Mouse (Mus musculus) heart, embryonic 12.5 days (tissue): ENCODE data around the gene Eif5. TPM values are rescaled to one million over a fixed set of nuclear protein-coding genes. Genes with fewer than 3 reads are reported as not detected.

Experiments
- ATAC-seq: fragments of 200-750 bp; cut with Nextera tagmentation; 2 replicates; pipeline ENCODE4 v1.8.0; 2017; ENCODE audit warnings: moderate TSS enrichment, moderate library complexity; ENCODE audit not compliant: insufficient number of reproducible peaks, low FRiP score
- H3K27ac ChIP-seq: fragments of 300-500 bp; sonication (generic); 2 replicates; pipeline ENCODE4 v1.5.1; 2016; ENCODE audit warnings: mild to moderate bottlenecking, moderate library complexity; ENCODE audit not compliant: poor library complexity, severe bottlenecking
- H3K27me3 ChIP-seq: fragments of 300-500 bp; sonication (generic); replicated peaks from 2 replicates; pipeline ENCODE4 v1.6.1; 2016; ENCODE audit warnings: mild to moderate bottlenecking, moderate library complexity
- H3K36me3 ChIP-seq: fragments of 300-500 bp; sonication (generic); 2 replicates; pipeline ENCODE4 v1.6.1; 2016; ENCODE audit warnings: mild to moderate bottlenecking, moderate library complexity
- H3K4me1 ChIP-seq: fragments of 300-500 bp; sonication (generic); replicated peaks from 2 replicates; pipeline ENCODE4 v1.6.1; 2016; ENCODE audit warnings: mild to moderate bottlenecking
- H3K4me2 ChIP-seq: fragments of 300-500 bp; sonication (generic); 2 replicates; pipeline ENCODE4 v1.6.1; 2016; ENCODE audit warnings: mild to moderate bottlenecking, moderate library complexity
- H3K4me3 ChIP-seq: fragments of 300-500 bp; sonication (generic); 2 replicates; pipeline ENCODE4 v1.5.1; 2016; ENCODE audit warnings: mild to moderate bottlenecking
- H3K9ac ChIP-seq: fragments of 300-500 bp; sonication (generic); 2 replicates; pipeline ENCODE4 v1.6.1; 2016; ENCODE audit warnings: mild to moderate bottlenecking, moderate library complexity
- H3K9me3 ChIP-seq: fragments of 300-500 bp; sonication (generic); replicated peaks from 2 replicates; pipeline ENCODE4 v1.6.1; 2016; ENCODE audit warnings: mild to moderate bottlenecking, moderate library complexity
- WGBS: fragments of 180-500 bp; shearing (Covaris S2); methylation state at CpG from one replicate; pipeline ENCODE4 v1.1.7; 2016; 5-methylcytosine and 5-hydroxymethylcytosine counted together
- polyA plus RNA-seq: library from polyadenylated mRNA; unstranded; fragments of >200 nt; fragmentation: Nextera tagmentation; extraction: Ambion mirVana; gene quantifications from 2 replicates; pipeline ENCODE4 v1.2.1, GENCODE M21; 2016

Eif5 gene
- polyA plus RNA-seq, 1 experiment from 2014 or later: 510 TPM

- no peak overlapping the region for H3K9ac ChIP-seq
- no peaks in the 10 kb centered on the region for H3K9me3 ChIP-seq
- H3K27me3 ChIP-seq: no peaks in the 10 kb centered on the region
- no peak overlapping the region for H3K4me3 ChIP-seq
- 44% methylated on average over 5 of the region's 5 CpGs for WGBS
- ATAC-seq: no peak
- no peaks in the 10 kb centered on the region for H3K36me3 ChIP-seq
- H3K4me2 ChIP-seq: no peak overlapping the region
- H3K27ac ChIP-seq: peak overlapping the region; percentile 62; the same call in 1 of the 2 replicates
- peaks cover 19% of the 10 kb centered on the region for H3K4me1 ChIP-seq
These were observed 25.3 kb downstream of the Eif5 start for GRCm38 (mm10) chr12:111563076-111563629.

DNA sequence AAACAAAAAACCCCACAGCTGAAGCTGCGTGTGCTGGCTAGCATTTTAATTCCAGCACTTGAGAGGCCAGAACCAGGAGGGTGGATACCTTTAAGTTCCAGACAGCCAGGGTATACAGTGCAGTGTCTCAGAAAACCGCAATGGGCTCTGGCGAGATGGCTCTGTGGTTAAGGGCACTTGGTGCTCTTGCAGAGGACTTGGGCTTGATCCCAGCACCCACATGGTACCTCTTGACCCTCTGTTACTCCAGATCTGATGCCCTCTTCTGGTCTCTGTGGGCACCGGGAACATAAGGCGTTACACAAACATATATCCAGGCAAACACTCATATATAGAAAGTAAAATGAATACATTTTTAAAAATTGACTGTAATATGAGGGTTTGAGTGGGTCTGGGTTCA lies 27.5 kb downstream of the Eif5 start:
- Histone ChIP-seq H3K27me3 (no peaks in the 10 kb centered on the region), H3K9me3 (no peaks in the 10 kb centered on the region), H3K9ac (no peak overlapping the region), H3K4me3 (no peak overlapping the region), H3K36me3 (no peaks in the 10 kb centered on the region), H3K27ac (no peak overlapping the region), H3K4me1 (peaks cover 19% of the 10 kb centered on the region), H3K4me2 (no peak overlapping the region)
- no peak for ATAC-seq
- 77% methylated on average over 5 of the region's 5 CpGs for WGBS

- Histone ChIP-seq H3K4me2 (0 out of 2 replicates have a peak overlapping the region, but pooled peaks have one; percentile 13), H3K9me3 (no peaks in the 10 kb centered on the region), H3K27me3 (no peaks in the 10 kb centered on the region), H3K9ac (no peak overlapping the region; the same call in 1 of the 2 replicates), H3K36me3 (no peaks in the 10 kb centered on the region), H3K4me1 (peaks cover 18% of the 10 kb centered on the region), H3K4me3 (no peak overlapping the region), H3K27ac (no peak overlapping the region)
- no peak; the same call in 1 of the 2 replicates for ATAC-seq
- WGBS: 36% methylated on average over 11 of the region's 11 CpGs
These were observed 31.0 kb downstream of the Eif5 start for GRCm38 (mm10) chr12:111568836-111569235.

DNA sequence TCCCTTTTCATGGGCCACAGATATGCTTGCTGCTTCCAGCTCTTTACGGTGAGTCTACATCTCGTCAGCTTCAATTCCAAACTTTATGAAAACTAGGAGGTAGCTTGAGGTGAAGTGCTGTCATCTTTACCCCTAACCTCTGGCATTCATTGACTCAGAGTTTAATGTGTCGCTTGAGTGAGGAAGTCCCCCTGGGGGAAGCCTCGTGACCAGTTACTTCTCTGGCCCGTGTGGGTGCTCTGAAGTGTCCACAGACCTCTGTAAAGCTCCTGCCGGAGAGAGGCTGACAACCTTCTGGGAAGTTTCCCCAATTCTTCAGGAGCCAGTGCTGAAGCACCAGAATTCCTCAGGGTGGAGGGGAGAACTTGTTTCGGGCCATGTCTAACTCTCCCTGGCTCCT lies 34.6 kb downstream of the Eif5 start:
- H3K4me3 ChIP-seq: no peak overlapping the region
- no peaks in the 10 kb centered on the region for H3K9me3 ChIP-seq
- no peak overlapping the region for H3K9ac ChIP-seq
- H3K27me3 ChIP-seq: no peaks in the 10 kb centered on the region
- no peak for ATAC-seq
- H3K36me3 ChIP-seq: no peaks in the 10 kb centered on the region
- no peak overlapping the region for H3K4me2 ChIP-seq
- H3K27ac ChIP-seq: no peak overlapping the region
- peaks cover 23% of the 10 kb centered on the region for H3K4me1 ChIP-seq
- 63% methylated on average over 7 of the region's 7 CpGs for WGBS

- peak overlapping the region; percentile 100 for H3K4me3 ChIP-seq
- no peak overlapping the region for H3K27ac ChIP-seq
- no peak for ATAC-seq
- H3K4me2 ChIP-seq: peak overlapping the region; percentile 80
- peaks cover 23% of the 10 kb centered on the region for H3K4me1 ChIP-seq
- no peaks in the 10 kb centered on the region for H3K9me3 ChIP-seq
- no peaks in the 10 kb centered on the region for H3K36me3 ChIP-seq
- H3K9ac ChIP-seq: peak overlapping the region; percentile 32
- WGBS: 52% methylated on average over 6 of the region's 6 CpGs
- H3K27me3 ChIP-seq: no peaks in the 10 kb centered on the region
These were observed 35.5 kb downstream of the Eif5 start for GRCm38 (mm10) chr12:111573315-111573714.

DNA sequence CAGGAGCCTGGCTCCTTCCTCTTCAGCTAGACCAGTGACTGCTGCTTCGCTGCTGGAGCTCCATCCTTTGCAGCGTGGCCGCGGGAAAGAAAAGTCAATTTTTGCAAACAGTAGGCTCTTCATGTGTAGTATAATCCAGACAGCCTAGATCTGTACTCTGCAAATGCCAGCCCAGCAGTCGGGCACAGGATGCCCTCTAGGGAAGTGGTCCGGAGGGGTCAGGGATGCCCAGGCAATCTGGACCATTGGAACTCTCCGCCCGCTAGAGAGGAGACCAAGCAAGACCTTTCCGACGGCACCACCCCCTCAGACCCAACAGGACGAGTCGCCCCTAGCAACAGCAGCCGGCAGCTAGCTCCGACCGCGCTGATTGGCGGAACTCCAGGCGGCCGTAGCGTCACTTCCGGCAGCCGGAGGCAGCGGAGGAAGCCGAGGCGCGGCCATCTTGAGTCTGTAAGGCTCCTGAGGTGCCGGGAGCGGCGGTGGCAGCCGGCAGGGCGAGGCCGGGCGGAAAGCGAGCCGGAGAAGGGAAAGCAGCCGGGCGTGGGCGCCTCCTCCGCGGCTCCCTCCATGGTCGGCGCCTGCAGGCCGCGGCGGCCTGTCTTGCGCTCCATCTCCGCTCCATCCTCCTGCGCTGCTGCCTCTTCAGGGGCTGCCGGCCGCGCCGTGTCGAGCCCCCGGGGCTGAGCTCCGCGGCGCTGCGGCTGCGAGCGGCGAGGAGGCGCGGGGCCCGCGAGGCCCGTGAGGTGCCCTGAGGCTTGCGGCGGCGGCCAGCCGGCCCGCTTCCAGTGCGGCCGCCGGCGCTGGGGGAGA lies 36.5 kb downstream of the Eif5 start, which contains the start of gene Mark3:
Gene Mark3, plus strand, starts transcription at position 450 of the 813 bp plus-strand sequence.
- peak; percentile 98 for ATAC-seq

GRCm38 (mm10) chr12:111574887-111575838 lies 37.3 kb downstream of the Eif5 start:
- peak; percentile 78 for ATAC-seq
- Histone ChIP-seq H3K4me2 (peak overlapping the region; percentile 80), H3K4me3 (peak overlapping the region; percentile 100), H3K36me3 (no peaks in the 10 kb centered on the region), H3K9ac (peak overlapping the region; percentile 99), H3K27ac (peak overlapping the region; percentile 99), H3K4me1 (peaks cover 20% of the 10 kb centered on the region), H3K27me3 (no peaks in the 10 kb centered on the region), H3K9me3 (no peaks in the 10 kb centered on the region)
- under 1% methylated on average over 58 of the region's 58 CpGs for WGBS

More for the DNA sequence above, 36.5 kb downstream of the Eif5 start, which contains the start of gene Mark3:
- Histone ChIP-seq H3K27me3 (no peaks in the 10 kb centered on the region), H3K27ac (peak within 1 kb of the TSS; percentile 99), H3K4me2 (peak within 1 kb of the TSS; percentile 80), H3K9ac (peak within 1 kb of the TSS; percentile 99), H3K4me3 (peak within 1 kb of the TSS; percentile 100), H3K9me3 (no peaks in the 10 kb centered on the region), H3K36me3 (no peaks in the 10 kb centered on the region), H3K4me1 (peaks cover 19% of the 10 kb centered on the region)
- under 1% methylated on average over 59 of the region's 75 CpGs for whole genome bisulfite sequencing

DNA sequence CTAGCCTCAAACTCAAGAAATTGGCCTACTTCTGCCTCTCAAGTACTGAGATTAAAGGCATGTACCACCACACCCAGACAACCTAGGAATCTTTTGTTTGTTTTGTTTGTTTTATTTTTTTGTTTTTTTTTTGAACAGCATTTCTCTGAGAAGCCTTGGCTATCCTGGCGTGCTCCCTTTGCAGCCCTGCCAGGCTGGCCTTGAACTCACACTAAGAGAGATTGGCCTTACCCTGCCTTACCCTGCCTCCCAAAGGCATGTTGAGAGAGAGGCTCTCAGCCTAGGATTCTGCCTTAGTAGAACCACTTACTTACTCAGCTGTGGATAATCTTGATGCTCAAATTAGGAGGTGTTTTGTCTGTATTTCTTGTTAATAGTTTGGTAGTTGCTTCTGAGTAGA lies 45.2 kb downstream of the Eif5 start:
- peaks cover 24% of the 10 kb centered on the region for H3K4me1 ChIP-seq
- ATAC-seq: no peak
- H3K27ac ChIP-seq: no peak overlapping the region
- WGBS: 89% methylated on average over 1 of the region's 1 CpGs
- H3K36me3 ChIP-seq: no peaks in the 10 kb centered on the region
- no peak overlapping the region for H3K4me2 ChIP-seq
- no peaks in the 10 kb centered on the region for H3K9me3 ChIP-seq
- no peak overlapping the region for H3K4me3 ChIP-seq
- H3K9ac ChIP-seq: no peak overlapping the region
- no peaks in the 10 kb centered on the region for H3K27me3 ChIP-seq

DNA sequence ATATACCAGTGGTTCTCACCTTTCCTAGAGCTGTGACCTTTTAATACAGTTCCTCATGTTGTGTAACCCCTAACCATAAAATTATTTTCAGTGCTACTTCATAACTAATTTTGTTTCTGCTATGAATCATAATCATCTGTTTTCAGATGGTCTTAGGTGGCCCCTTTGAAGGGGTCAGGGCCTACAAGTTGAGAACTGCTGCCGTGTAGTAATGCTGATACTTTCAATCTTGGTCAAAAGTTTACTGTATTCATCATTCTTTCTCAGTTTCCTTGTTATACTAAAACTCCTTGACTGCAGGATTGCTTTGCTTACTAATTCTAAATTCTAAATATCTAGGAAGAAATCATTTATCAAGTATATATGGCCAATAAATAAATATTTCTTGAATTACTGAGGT lies 46.6 kb downstream of the Eif5 start:
- Histone ChIP-seq H3K27ac (no peak overlapping the region), H3K9me3 (no peaks in the 10 kb centered on the region), H3K4me1 (peaks cover 27% of the 10 kb centered on the region), H3K4me3 (no peak overlapping the region), H3K4me2 (no peak overlapping the region), H3K27me3 (no peaks in the 10 kb centered on the region), H3K9ac (no peak overlapping the region), H3K36me3 (no peaks in the 10 kb centered on the region)
- 82% methylated on average over 1 of the region's 1 CpGs for WGBS
- ATAC-seq: no peak

DNA sequence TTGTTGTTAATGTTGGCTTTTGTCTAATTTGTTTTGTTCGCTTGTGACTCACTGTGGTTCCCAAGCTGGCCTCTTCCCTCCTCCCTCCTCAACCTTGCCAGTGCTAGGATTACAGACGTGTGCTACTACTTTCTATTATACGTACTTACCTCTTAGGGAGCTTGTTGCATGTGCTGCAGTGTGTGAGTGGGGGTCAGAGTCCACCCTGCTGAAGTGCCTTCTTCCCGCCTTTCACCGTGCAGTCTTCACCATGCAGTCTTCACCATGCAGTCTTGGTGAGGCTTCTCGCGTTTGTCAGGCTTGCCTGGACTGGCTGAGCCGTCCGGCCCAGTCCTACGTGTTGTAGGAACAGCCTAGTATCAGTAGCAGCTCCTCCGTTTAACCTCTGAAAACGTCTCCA lies 49.4 kb downstream of the Eif5 start:
- Histone ChIP-seq H3K4me3 (no peak overlapping the region), H3K27me3 (no peaks in the 10 kb centered on the region), H3K4me2 (no peak overlapping the region), H3K9me3 (no peaks in the 10 kb centered on the region), H3K36me3 (no peaks in the 10 kb centered on the region), H3K27ac (no peak overlapping the region), H3K9ac (no peak overlapping the region), H3K4me1 (peaks cover 19% of the 10 kb centered on the region)
- WGBS: 73% methylated on average over 12 of the region's 12 CpGs
- no peak for ATAC-seq
